Mouse (Mus musculus) liver, embryonic 12.5 days (tissue): ENCODE results near the gene Wnt10b. TPM values are rescaled to one million over a fixed set of nuclear protein-coding genes. Genes with fewer than 3 reads are reported as not detected.

Experiments used
- ATAC-seq: fragments of 200-750 bp; cut with Nextera tagmentation; 2 replicates; pipeline ENCODE4 v1.8.0; 2017; ENCODE audit warnings: moderate number of reproducible peaks, mild to moderate bottlenecking, moderate library complexity
- H3K27ac ChIP-seq: fragments of 300-500 bp; sonication (generic); 2 replicates; pipeline ENCODE4 v1.5.1; 2016; ENCODE audit warnings: mild to moderate bottlenecking
- H3K27me3 ChIP-seq: fragments of 300-500 bp; sonication (generic); replicated peaks from 2 replicates; pipeline ENCODE4 v1.6.1; 2016; ENCODE audit warnings: mild to moderate bottlenecking, moderate library complexity
- H3K36me3 ChIP-seq: fragments of 300-500 bp; sonication (generic); 2 replicates; pipeline ENCODE4 v1.6.1; 2016; ENCODE audit warnings: mild to moderate bottlenecking, moderate library complexity
- H3K4me1 ChIP-seq: fragments of 300-500 bp; sonication (generic); 2 replicates; pipeline ENCODE4 v1.6.1; 2016
- H3K4me2 ChIP-seq: fragments of 300-500 bp; sonication (generic); 2 replicates; pipeline ENCODE4 v1.6.1; 2016; ENCODE audit warnings: mild to moderate bottlenecking, moderate library complexity
- H3K4me3 ChIP-seq: fragments of 300-500 bp; sonication (generic); 2 replicates; pipeline ENCODE4 v1.5.1; 2016; ENCODE audit warnings: mild to moderate bottlenecking, moderate library complexity
- H3K9ac ChIP-seq: fragments of 300-500 bp; sonication (generic); 2 replicates; pipeline ENCODE4 v1.6.1; 2016; ENCODE audit warnings: mild to moderate bottlenecking, moderate library complexity
- H3K9me3 ChIP-seq: fragments of 300-500 bp; sonication (generic); replicated peaks from 2 replicates; pipeline ENCODE4 v1.6.1; 2016; ENCODE audit warnings: mild to moderate bottlenecking, moderate library complexity
- WGBS: fragments of 180-500 bp; shearing (Covaris S2); methylation state at CpG from one replicate; pipeline ENCODE4 v1.1.7; 2016; ENCODE audit not compliant: insufficient replicate concordance; 5-methylcytosine and 5-hydroxymethylcytosine counted together
- polyA plus RNA-seq: library from polyadenylated mRNA; unstranded; fragments of >200 nt; fragmentation: Nextera tagmentation; extraction: Ambion mirVana; gene quantifications from 2 replicates; pipeline ENCODE4 v1.2.1, GENCODE M21; 2016

The Wnt10b gene
- polyA plus RNA-seq, 1 experiment from 2014 or later = not detected

GRCm38 (mm10) chr15:98778806-98779205 lies 856 bp upstream of the Wnt10b start:
- no peak overlapping the region for H3K9ac ChIP-seq
- no peak overlapping the region for H3K4me2 ChIP-seq
- peaks cover 33% of the 10 kb centered on the region for H3K4me1 ChIP-seq
- H3K4me3 ChIP-seq = no peak overlapping the region
- no peaks in the 10 kb centered on the region for H3K36me3 ChIP-seq
- under 1% methylated on average over 11 of the region's 11 CpGs for WGBS
- no peak overlapping the region for H3K27ac ChIP-seq
- ATAC-seq = no peak
- no peaks in the 10 kb centered on the region for H3K9me3 ChIP-seq
- peaks cover 97% of the 10 kb centered on the region for H3K27me3 ChIP-seq

- no peaks in the 10 kb centered on the region for H3K9me3 ChIP-seq
- ATAC-seq = no peak
- H3K4me3 ChIP-seq = peak overlapping the region; percentile 19; the same call in 1 of the 2 replicates
- no peak overlapping the region for H3K27ac ChIP-seq
- H3K9ac ChIP-seq = no peak overlapping the region
- peaks cover 100% of the 10 kb centered on the region for H3K27me3 ChIP-seq
- H3K4me1 ChIP-seq = peaks cover 35% of the 10 kb centered on the region
- 2% methylated on average over 25 of the region's 25 CpGs for WGBS
- H3K4me2 ChIP-seq = peak overlapping the region; percentile 44
- H3K36me3 ChIP-seq = no peaks in the 10 kb centered on the region
These were observed 331 bp upstream of the Wnt10b start for GRCm38 (mm10) chr15:98778191-98778770.

GRCm38 (mm10) chr15:98777005-98777616 lies 839 bp downstream of the Wnt10b start:
- WGBS = 3% methylated on average over 19 of the region's 19 CpGs
- peaks cover 46% of the 10 kb centered on the region for H3K4me1 ChIP-seq
- H3K27ac ChIP-seq = no peak overlapping the region
- ATAC-seq = no peak
- no peaks in the 10 kb centered on the region for H3K9me3 ChIP-seq
- no peaks in the 10 kb centered on the region for H3K36me3 ChIP-seq
- peaks cover 100% of the 10 kb centered on the region for H3K27me3 ChIP-seq
- H3K4me2 ChIP-seq = peak overlapping the region; percentile 44; the same call in 1 of the 2 replicates
- H3K4me3 ChIP-seq = no peak overlapping the region
- H3K9ac ChIP-seq = no peak overlapping the region

GRCm38 (mm10) chr15:98776280-98777004 lies 1.5 kb downstream of the Wnt10b start:
- Histone ChIP-seq H3K27me3 (peaks cover 100% of the 10 kb centered on the region), H3K27ac (no peak overlapping the region), H3K4me1 (peaks cover 50% of the 10 kb centered on the region), H3K36me3 (no peaks in the 10 kb centered on the region), H3K4me2 (peak overlapping the region; percentile 47), H3K9ac (no peak overlapping the region), H3K9me3 (no peaks in the 10 kb centered on the region), H3K4me3 (peak overlapping the region; percentile 32)
- 2% methylated on average over 62 of the region's 62 CpGs for WGBS
- ATAC-seq = no peak

GRCm38 (mm10) chr15:98775533-98775932 lies 2.4 kb downstream of the Wnt10b start:
- H3K4me2 ChIP-seq = no peak overlapping the region
- WGBS = 8% methylated on average over 5 of the region's 5 CpGs
- no peak overlapping the region for H3K4me3 ChIP-seq
- no peak overlapping the region for H3K27ac ChIP-seq
- no peak overlapping the region for H3K9ac ChIP-seq
- H3K4me1 ChIP-seq = peaks cover 50% of the 10 kb centered on the region
- H3K27me3 ChIP-seq = peaks cover 100% of the 10 kb centered on the region
- H3K36me3 ChIP-seq = no peaks in the 10 kb centered on the region
- no peaks in the 10 kb centered on the region for H3K9me3 ChIP-seq
- ATAC-seq = no peak

- Histone ChIP-seq H3K9ac (no peak overlapping the region), H3K9me3 (no peaks in the 10 kb centered on the region), H3K4me2 (no peak overlapping the region), H3K27ac (no peak overlapping the region), H3K4me1 (peaks cover 47% of the 10 kb centered on the region), H3K4me3 (no peak overlapping the region), H3K27me3 (peaks cover 100% of the 10 kb centered on the region), H3K36me3 (no peaks in the 10 kb centered on the region)
- no peak for ATAC-seq
- 25% methylated on average over 15 of the region's 15 CpGs for WGBS
These were observed 3.9 kb downstream of the Wnt10b start for GRCm38 (mm10) chr15:98774096-98774495.

- peaks cover 100% of the 10 kb centered on the region for H3K27me3 ChIP-seq
- no peaks in the 10 kb centered on the region for H3K36me3 ChIP-seq
- peak overlapping the region; percentile 42 for H3K4me3 ChIP-seq
- WGBS = 2% methylated on average over 36 of the region's 36 CpGs
- peak overlapping the region; percentile 28; the same call in 1 of the 2 replicates for H3K9ac ChIP-seq
- peaks cover 34% of the 10 kb centered on the region for H3K4me1 ChIP-seq
- no peaks in the 10 kb centered on the region for H3K9me3 ChIP-seq
- no peak overlapping the region for H3K27ac ChIP-seq
- peak overlapping the region; percentile 68 for H3K4me2 ChIP-seq
- ATAC-seq = 0 out of 2 replicates have a peak, but pooled peaks have one; percentile 29
These were observed 5.3 kb downstream of the Wnt10b start for GRCm38 (mm10) chr15:98772511-98773211.

GRCm38 (mm10) chr15:98771813-98772425 lies 6.0 kb downstream of the Wnt10b start:
- Histone ChIP-seq H3K4me1 (peaks cover 27% of the 10 kb centered on the region), H3K27me3 (peaks cover 94% of the 10 kb centered on the region), H3K9me3 (no peaks in the 10 kb centered on the region), H3K27ac (no peak overlapping the region), H3K4me2 (peak overlapping the region; percentile 68), H3K36me3 (no peaks in the 10 kb centered on the region), H3K9ac (no peak overlapping the region), H3K4me3 (peak overlapping the region; percentile 42)
- 5% methylated on average over 12 of the region's 12 CpGs for WGBS
- ATAC-seq = no peak

GRCm38 (mm10) chr15:98768259-98768658 lies 9.7 kb downstream of the Wnt10b start:
- Histone ChIP-seq H3K9me3 (no peaks in the 10 kb centered on the region), H3K27me3 (peaks cover 87% of the 10 kb centered on the region), H3K4me2 (no peak overlapping the region), H3K36me3 (no peaks in the 10 kb centered on the region), H3K9ac (no peak overlapping the region), H3K4me1 (peaks cover 21% of the 10 kb centered on the region), H3K4me3 (no peak overlapping the region), H3K27ac (no peak overlapping the region)
- no peak for ATAC-seq
- WGBS = 45% methylated on average over 5 of the region's 5 CpGs

GRCm38 (mm10) chr15:98765929-98766328 lies 12.0 kb downstream of the Wnt10b start:
- H3K27me3 ChIP-seq = peaks cover 66% of the 10 kb centered on the region
- WGBS = 66% methylated on average over 4 of the region's 4 CpGs
- H3K9me3 ChIP-seq = no peaks in the 10 kb centered on the region
- ATAC-seq = no peak
- no peak overlapping the region for H3K9ac ChIP-seq
- H3K27ac ChIP-seq = no peak overlapping the region
- H3K36me3 ChIP-seq = peaks cover 3% of the 10 kb centered on the region; the same call in 1 of the 2 replicates
- H3K4me1 ChIP-seq = peaks cover 27% of the 10 kb centered on the region
- H3K4me3 ChIP-seq = no peak overlapping the region
- no peak overlapping the region for H3K4me2 ChIP-seq

- H3K27me3 ChIP-seq = peaks cover 36% of the 10 kb centered on the region
- H3K4me2 ChIP-seq = peak within 1 kb of the TSS; percentile 100
- peaks cover 15% of the 10 kb centered on the region for H3K36me3 ChIP-seq
- under 1% methylated on average over 67 of the region's 76 CpGs for WGBS
- peak within 1 kb of the TSS; percentile 68 for H3K27ac ChIP-seq
- peaks cover 28% of the 10 kb centered on the region for H3K4me1 ChIP-seq
- peak within 1 kb of the TSS; percentile 93 for H3K4me3 ChIP-seq
- ATAC-seq = peak; percentile 84
- H3K9ac ChIP-seq = peak within 1 kb of the TSS; percentile 87
- H3K9me3 ChIP-seq = no peaks in the 10 kb centered on the region
These were observed 15.1 kb downstream of the Wnt10b start, which contains the start of gene Arf3 for GRCm38 (mm10) chr15:98762670-98763529. Arf3 (minus strand) TSS chr15:98763214.
